Mouse (Mus musculus) kidney, postnatal 14 days (tissue): ENCODE measurements at regions not wholly inside any gene's neighbourhood (a gene's known extent, or its start where the extent isn't known, plus 50 kb on each side); places are given as distances from the start of the nearest gene placed in this dataset.
A peak's percentile ranks its signal among the peaks of the same experiment; 100 is the strongest.

Experiments used
- DNase-seq: peaks from one replicate; pipeline ENCODE4 v3.0.0; 2022; ENCODE audit warnings: mixed read lengths

GRCm38 (mm10) chr17:45928903-45929477 is 103.2 kb downstream of the Vegfa start:
- no peak for DNase-seq

DNA sequence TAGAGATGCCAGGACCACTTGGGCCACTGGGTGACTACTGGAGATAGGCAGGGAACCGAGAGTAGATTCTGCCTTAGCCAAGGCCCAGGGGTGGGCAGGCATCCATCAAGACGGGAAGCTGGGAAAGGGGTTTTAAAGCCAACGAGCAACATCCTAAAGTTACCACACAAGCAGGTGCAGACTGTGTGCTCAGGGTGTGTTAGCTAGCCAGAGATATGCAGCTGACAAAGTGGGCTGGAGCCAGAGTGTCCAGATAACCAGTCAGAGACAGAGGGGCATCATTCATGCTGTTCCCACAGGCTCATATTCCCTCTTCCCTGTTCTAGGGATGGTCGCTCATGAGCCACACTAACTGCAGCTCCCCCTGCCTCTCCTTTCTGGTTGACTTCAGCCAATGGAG is 104.2 kb downstream of the Vegfa start:
- no peak for DNase-seq

DNA sequence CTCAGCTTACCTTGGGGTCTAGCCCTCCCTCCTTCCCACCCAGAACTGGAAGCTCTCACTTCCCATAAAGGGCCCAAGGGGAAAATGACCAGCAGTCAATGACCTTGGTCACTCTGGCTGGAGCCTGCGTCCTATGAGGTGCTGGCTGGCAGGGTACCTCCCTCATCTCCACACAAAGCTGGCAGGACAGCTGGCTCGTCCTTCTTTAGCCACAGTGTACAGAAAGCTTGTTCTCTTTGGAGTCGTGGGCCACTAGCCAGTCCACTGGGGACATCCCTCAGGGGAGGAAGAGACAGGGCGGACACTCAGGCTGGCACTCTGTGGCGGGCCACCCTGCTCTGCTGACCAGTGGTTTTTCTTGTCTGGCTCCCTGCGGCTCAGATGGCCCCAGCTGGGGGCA is 106.3 kb downstream of the Vegfa start:
- DNase-seq = no peak

- no peak for DNase-seq
Measured at GRCm38 (mm10) chr17:45924595-45924994, 107.6 kb downstream of the Vegfa start.

- peak; percentile 46 for DNase-seq
Measured at GRCm38 (mm10) chr17:45923217-45923730, 108.9 kb downstream of the Vegfa start.

GRCm38 (mm10) chr17:45917647-45918046 is 114.5 kb downstream of the Vegfa start:
- no peak for DNase-seq

DNA sequence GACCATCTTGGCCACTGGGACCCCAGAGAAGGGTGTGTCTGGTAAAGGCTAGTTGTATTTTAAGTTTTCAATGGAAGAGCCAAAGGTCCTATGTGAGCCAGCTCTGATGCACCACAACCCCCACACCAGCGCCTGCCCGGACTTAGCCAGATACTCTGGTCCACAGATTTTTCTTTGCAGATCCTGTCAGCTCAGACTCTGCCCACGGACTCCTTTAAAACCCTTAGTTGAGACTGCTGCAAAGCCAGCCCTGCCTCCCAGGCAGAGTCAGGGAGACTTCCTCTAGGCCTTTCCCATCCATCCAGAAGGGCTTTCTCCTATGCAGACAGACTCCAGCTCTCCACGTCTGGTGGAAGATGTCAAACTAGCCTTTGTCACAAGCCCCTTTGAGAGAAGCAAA is 115.2 kb downstream of the Vegfa start:
- no peak for DNase-seq

- no peak for DNase-seq
Measured at GRCm38 (mm10) chr17:45914706-45915240, 117.4 kb downstream of the Vegfa start.

DNA sequence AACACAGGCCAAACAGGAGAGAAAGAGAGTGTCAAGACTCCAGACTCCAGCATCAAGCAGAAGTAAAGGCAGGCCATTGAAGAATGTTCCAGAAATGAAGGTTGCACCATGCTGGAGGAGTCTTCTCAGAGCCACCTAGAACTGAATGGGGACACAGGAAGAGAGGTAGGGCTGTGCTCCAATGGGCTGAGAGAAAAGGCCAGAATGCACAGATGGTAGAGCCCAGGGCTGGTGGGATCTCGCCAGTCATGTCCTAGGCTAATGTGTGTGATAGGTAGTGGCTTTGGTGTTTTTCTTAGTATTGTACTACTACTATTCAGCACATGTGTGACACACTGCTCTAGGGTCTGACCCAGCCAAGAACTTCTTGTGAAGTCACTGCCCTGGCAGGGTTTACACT is 117.9 kb downstream of the Vegfa start:
- no peak for DNase-seq

DNA sequence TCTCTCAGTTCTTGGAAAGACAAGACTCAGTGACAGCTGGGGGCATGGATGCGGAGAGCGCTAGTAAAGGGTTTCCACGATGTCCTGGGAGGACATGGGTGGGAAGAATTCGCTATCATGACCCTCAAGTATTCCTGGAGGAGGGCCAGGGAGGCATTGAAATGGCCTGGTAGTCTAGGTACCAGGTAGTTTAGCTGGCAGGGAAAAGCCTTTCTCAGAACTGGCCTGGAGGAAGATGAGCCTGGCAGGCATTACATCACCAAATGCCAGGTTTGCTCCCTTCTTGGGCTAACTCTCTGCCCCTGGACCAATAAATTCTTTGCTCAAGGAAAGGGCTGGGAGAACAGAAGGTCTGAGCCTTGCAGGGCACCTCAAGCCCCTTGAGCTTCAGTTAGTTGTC is 118.5 kb downstream of the Vegfa start:
- DNase-seq = no peak

- no peak for DNase-seq
Measured at GRCm38 (mm10) chr17:45912165-45912564, 120.0 kb downstream of the Vegfa start.

GRCm38 (mm10) chr17:45911201-45911731 is 120.9 kb downstream of the Vegfa start:
- DNase-seq = no peak

- no peak for DNase-seq
Measured at GRCm38 (mm10) chr17:45910245-45910644, 121.9 kb downstream of the Vegfa start.

GRCm38 (mm10) chr17:45907587-45907986 is 124.6 kb downstream of the Vegfa start:
- no peak for DNase-seq

GRCm38 (mm10) chr17:45905596-45905995 is 126.6 kb downstream of the Vegfa start:
- DNase-seq = no peak

DNA sequence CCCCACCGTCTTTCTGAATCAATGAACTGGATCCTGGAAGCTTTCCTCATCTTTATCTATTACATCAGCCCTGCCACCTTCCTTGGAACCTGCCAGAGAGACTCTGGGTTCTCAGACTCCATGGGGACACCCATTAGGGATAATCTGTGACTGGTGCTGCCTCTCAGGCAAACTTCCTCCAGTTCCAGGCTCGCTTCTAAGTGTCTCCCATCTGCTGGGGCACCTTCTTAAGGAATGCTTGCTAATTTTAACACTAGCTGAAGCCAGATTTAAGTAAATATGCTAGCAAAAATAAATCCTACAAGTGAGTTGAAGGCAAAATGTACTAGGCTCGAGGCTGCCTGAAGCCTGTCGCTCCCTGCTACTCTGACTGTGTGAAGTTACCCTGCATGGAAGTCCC is 127.9 kb downstream of the Vegfa start:
- DNase-seq = no peak

DNA sequence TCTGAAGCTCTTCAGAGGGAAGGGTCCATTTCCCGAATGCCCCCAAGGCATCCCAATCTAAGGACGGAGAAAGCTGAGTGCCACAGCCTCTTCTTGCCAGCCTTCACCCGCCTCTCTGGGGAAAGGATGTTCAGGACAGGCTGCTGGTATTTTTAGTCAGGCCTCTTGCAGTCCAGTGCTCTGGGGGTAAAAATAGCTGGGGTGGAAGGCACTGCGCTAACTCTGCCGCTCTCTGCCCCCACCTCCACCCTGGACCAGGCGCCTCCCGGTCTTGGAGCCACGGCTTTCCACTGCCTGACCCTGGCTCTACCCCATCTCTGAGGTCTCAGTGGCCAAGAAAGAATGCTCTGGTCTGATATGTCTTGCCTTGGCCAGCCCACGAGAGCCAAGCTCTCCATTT is 128.9 kb downstream of the Vegfa start:
- no peak for DNase-seq

DNA sequence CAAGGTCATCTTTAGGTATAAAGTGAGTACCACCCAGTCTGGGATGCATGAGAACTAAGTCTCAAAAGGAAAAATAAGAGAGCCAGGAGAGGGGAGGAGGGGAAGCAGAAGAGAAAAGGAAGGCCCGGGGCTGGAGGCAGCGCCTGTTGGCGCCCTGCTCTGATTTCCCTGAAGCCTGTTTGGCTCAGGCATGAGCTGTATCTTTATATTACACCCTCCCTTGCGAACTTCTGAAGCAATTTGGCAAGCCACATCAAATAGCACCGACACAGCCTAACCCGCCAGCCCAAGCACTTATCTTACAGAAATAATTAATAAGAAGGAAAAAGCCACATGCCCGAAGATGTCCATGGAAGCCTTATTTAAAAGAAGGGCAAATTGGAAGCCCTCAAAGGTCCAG is 129.5 kb downstream of the Vegfa start:
- DNase-seq = no peak

- DNase-seq = no peak
Measured at GRCm38 (mm10) chr17:45896922-45897302, 135.3 kb downstream of the Vegfa start.

DNA sequence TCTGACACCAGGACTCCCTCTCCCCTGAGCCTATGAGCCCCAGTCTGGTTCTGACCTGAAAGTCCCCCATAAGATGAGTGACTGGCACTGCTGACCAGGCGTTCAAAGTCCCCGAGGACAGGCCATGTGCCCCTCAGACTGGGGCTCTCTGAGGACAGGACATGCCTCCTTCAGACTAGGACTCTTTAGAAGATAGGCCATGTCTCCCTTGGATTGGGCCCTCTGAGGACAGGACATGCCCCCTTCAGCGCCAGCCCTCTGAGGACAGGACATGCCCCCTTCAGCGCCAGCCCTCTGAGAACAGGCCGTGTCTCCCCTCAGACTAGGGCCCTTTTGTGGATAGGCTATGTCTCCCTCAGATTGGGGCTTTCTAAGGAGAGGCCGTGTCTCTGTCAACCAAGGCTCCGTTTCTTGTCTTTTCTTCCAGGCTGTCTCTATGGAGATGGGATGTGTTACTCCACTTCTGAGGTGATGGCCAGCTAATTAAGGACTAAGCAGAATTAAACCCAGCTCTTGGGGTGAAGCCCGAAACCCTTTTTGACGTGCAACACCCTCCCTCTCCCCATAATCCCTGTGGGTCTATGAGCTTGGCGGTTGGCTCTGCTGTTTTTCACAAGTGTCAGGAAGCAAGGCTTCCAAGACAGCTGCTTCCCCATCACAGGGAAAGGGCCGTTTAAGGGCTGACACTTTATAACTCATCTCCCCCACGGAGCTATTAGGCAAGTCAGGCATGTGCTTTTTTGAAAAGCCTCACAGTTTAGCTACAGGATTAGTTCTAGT is 135.8 kb downstream of the Vegfa start:
- peak; percentile 28 for DNase-seq

DNA sequence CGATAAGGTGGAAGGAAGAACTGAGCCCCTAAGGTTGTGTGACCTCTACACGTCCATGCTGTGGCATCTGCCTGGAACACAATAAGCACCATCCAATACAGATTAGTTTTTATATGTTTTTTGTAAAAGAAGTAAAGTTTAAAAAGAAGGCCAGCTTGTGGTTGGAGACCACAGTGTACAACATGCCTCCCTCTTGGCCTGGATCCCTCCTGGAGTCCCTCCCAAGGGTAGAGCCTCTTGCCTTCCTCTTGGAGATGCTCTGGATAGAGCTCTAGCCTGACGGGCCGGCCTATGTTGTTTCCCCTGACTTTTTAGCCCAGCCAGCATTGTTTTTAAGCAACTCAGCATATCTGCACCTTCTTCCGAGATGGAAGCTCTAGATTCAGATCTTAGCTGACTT is 138.0 kb downstream of the Vegfa start:
- DNase-seq = no peak

- DNase-seq = no peak
Measured at GRCm38 (mm10) chr17:45893698-45894097, 138.5 kb downstream of the Vegfa start.

DNA sequence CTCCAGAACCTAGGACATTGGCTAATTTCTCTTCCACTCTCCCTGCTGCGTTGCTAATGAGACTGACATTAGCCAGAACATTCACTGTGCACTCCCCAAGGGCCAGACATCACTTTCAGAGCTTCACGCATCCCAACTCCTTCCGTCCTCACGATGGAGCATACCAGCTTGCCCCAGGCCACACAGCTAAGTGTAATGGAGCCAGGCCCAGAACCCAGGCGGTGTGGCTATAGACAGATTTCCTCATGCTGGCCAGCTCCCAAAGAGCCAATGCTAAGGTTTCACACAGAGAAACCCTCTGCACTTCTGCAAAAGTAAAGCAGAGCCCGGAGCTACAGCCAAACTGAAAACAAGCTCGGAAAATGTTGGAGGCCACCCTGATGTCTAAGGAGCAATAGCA is 139.1 kb downstream of the Vegfa start:
- no peak for DNase-seq

- DNase-seq = peak; percentile 19
Measured at GRCm38 (mm10) chr17:45889451-45889850, 142.7 kb downstream of the Vegfa start.
